In genomic region chr10:39898874-39899371, GRCm38 (mm10) we compare ENCODE assay signal across 8 mouse cellular contexts. TPM values are rescaled to one million over a fixed set of nuclear protein-coding genes. Genes with fewer than 3 reads are reported as not detected.
DNase-seq lines count a peak whose midpoint lies in the region; ATAC-seq lines count a peak whose summit lies in the region.

Mfsd4b4 (minus strand) TSS chr10:39899238.

- peak within 1 kb of the TSS; percentile 82 for H3K9ac ChIP-seq in hindbrain, embryonic 11.5 days (ENCODE audit: low read depth, low read length)

- H3K27me3 ChIP-seq in hindbrain, embryonic 11.5 days (ENCODE audit: control insufficient read depth, insufficient read depth, low read length) = no peaks in the 10 kb centered on the region

- under 1% methylated on average over 41 of the region's 41 CpGs for WGBS in hindbrain, embryonic 11.5 days

- peak within 1 kb of the TSS; percentile 64 for H3K4me3 ChIP-seq in hindbrain, embryonic 11.5 days (ENCODE audit: low read depth, low read length)

- H3K27ac ChIP-seq in hindbrain, embryonic 11.5 days (ENCODE audit: low read depth, low read length) = peak within 1 kb of the TSS; percentile 76

- no peaks in the 10 kb centered on the region for H3K9me3 ChIP-seq in hindbrain, embryonic 11.5 days (ENCODE audit: control insufficient read depth, low read length)

- peak; percentile 91 for DNase-seq in Muller cell, postnatal 12 days (ENCODE audit: inconsistent ontology term)
- DNase-seq in cerebellum, adult 9-11 months = peak; percentile 93
- DNase-seq in frontal cortex, adult 2 months (ENCODE audit: extremely low spot score in 1 of 2, low spot score in 1 of 2) = peak; percentile 76 to 89
- peak; percentile 92 for DNase-seq in hindbrain, embryonic 11.5 days (ENCODE audit: low spot score)
- peak; percentile 77 to 81 for DNase-seq in layer of hippocampus, postnatal 10 days (ENCODE audit: low spot score in 2 of 2)
- DNase-seq in lung, postnatal 10 days = peak; percentile 90
- peak; percentile 85 for DNase-seq in ovary, postnatal 36 days (ENCODE audit: low spot score)
- peak; percentile 83 for DNase-seq in thymus, postnatal 25 days

- ATAC-seq in hindbrain, embryonic 11.5 days (ENCODE audit: low FRiP score) = peak; percentile 98

- H3K4me2 ChIP-seq in hindbrain, embryonic 11.5 days (replicated peaks; ENCODE audit: low read depth, low read length) = peak within 1 kb of the TSS; percentile 91

- H3K36me3 ChIP-seq in hindbrain, embryonic 11.5 days (ENCODE audit: control insufficient read depth, insufficient read depth, low read length) = no peaks in the 10 kb centered on the region

- H3K4me1 ChIP-seq in hindbrain, embryonic 11.5 days (replicated peaks; ENCODE audit: control insufficient read depth, insufficient read depth, low read length) = no peaks in the 10 kb centered on the region

RNA-seq across cellular contexts. Expression of gene Mfsd4b4, which starts in this region (rescaled TPM):
- polyA plus RNA-seq in frontal cortex, adult 2 months (2012; rRNA removed) = 10.3 and 11.1 TPM in 2 replicates
- polyA plus RNA-seq in hindbrain, embryonic 11.5 days (2014; fragmentation: Nextera tagmentation; extraction: Ambion mirVana) = 3.8 and 4.1 TPM in 2 replicates
- 1 to 10 TPM; 6.9 to 7.8 TPM for total RNA-seq in layer of hippocampus, postnatal 10 days (2021)

Comparison
In these comparisons a context has a peak if more than half of its experiments do, and no peak if none do; other contexts are left out.
1. Peak in every context shown above with its lines: DNase-seq, ATAC-seq, H3K4me3 ChIP-seq and H3K27ac ChIP-seq.